Mouse (Mus musculus): Measurements from ENCODE around the gene Fam71a.

DNA sequence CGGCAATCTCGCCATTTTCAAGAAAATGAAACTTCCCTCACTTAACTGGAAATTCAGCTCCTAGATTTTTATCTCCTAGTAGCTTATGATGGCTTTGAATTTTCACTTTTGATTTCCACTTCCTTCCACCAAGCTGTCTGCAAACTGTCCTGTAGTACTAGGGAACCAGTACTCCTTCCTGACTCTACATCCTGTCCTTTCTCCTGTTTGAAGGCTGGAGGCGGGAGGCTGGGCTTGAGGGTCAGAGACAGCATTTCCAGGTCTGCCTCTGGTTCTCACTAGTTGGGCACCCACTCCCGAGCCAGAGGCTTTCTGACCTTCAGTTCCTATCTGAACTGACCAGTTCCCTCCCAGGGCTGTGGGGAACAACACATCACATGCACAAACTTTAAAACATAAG, 15.8 kb upstream of the Fam71a start:
- TF ChIP-seq USF1 (IDR thresholded peaks at IDR 0.05; ENCODE audit: low read depth) (no peak), CTCF (IDR thresholded peaks at IDR 0.05; ENCODE audit: control insufficient read depth, insufficient read depth, insufficient read length) (no peak), MYOG (IDR thresholded peaks at IDR 0.05; ENCODE audit: control insufficient read depth, extremely low read depth, insufficient read length) (no peak), MYOD1 (IDR thresholded peaks at IDR 0.05; ENCODE audit: control insufficient read depth, insufficient read length, low read depth) (no peak)
